Mouse (Mus musculus): ENCODE measurements at regions not wholly inside any gene's neighbourhood (a gene's known extent, or its start where the extent isn't known, plus 50 kb on each side); places are given as distances from the start of the nearest gene placed in this dataset.
A peak's percentile ranks its signal among the peaks of the same experiment; 100 is the strongest.

- peak; percentile 21 to 42 for DNase-seq
Observed at GRCm38 (mm10) chr12:95576772-95577171, 115.3 kb upstream of the Flrt2 start.

GRCm38 (mm10) chr12:95589011-95589410 is 103.0 kb upstream of the Flrt2 start:
- no peak for DNase-seq

- no peak for DNase-seq
Observed at GRCm38 (mm10) chr12:95619281-95619680, 72.7 kb upstream of the Flrt2 start.

GRCm38 (mm10) chr12:95631029-95631428 is 61.0 kb upstream of the Flrt2 start:
- DNase-seq, result no peak

- DNase-seq, result no peak
Observed at GRCm38 (mm10) chr12:95636647-95637046, 55.4 kb upstream of the Flrt2 start.

- DNase-seq, result no peak
Observed at GRCm38 (mm10) chr12:95639892-95640291, 52.1 kb upstream of the Flrt2 start.

- no peak for DNase-seq
Observed at GRCm38 (mm10) chr12:95641628-95642027, 50.4 kb upstream of the Flrt2 start.
